Mouse (Mus musculus) myocyte (in vitro differentiated cells): Measurements from ENCODE around the gene Arhgap23.

Experiments used
- CEBPB ChIP-seq: IDR thresholded peaks from 2 replicates; pipeline ENCODE4 v1.6.1; 2011; ENCODE audit warnings: mild to moderate bottlenecking, moderate library complexity; ENCODE audit not compliant: poor library complexity, insufficient read depth, severe bottlenecking
- E2F4 ChIP-seq: IDR thresholded peaks from one replicate; pipeline ENCODE4 v1.6.1; 2011; ENCODE audit warnings: mild to moderate bottlenecking, control low read depth, moderate library complexity; ENCODE audit not compliant: insufficient read depth
- MAX ChIP-seq: IDR thresholded peaks from one replicate; pipeline ENCODE4 v1.6.1; 2011; ENCODE audit warnings: low read depth, mild to moderate bottlenecking, control low read depth
- MYOD1 ChIP-seq, 3 experiments: IDR thresholded peaks; one replicate each; pipeline ENCODE4 v1.6.1; 2011; ENCODE audit warnings: control low read depth in 2 of 3, low read depth in 2 of 3, mild to moderate bottlenecking in 2 of 3, moderate library complexity in 1 of 3; ENCODE audit not compliant: insufficient read length in 2 of 3, control insufficient read depth in 1 of 3
- MYOG ChIP-seq, 3 experiments: IDR thresholded peaks; one replicate each; pipeline ENCODE4 v1.6.1; 2011; ENCODE audit warnings: control low read depth in 2 of 3, low read depth in 2 of 3, mild to moderate bottlenecking in 2 of 3; ENCODE audit not compliant: insufficient read length in 2 of 3, control insufficient read depth in 1 of 3, insufficient read depth in 1 of 3
- POLR2A ChIP-seq: IDR thresholded peaks from one replicate; pipeline ENCODE4 v1.6.1; 2011; ENCODE audit warnings: low read depth, mild to moderate bottlenecking, control low read depth, moderate library complexity; ENCODE audit not compliant: insufficient read length
- POLR2AphosphoS2 ChIP-seq: IDR thresholded peaks from one replicate; pipeline ENCODE4 v1.6.1; 2011; ENCODE audit warnings: low read depth, control low read depth; ENCODE audit not compliant: insufficient read length
- REST ChIP-seq: IDR thresholded peaks from one replicate; pipeline ENCODE4 v1.6.1; 2011; ENCODE audit warnings: mild to moderate bottlenecking, control low read depth, moderate library complexity; ENCODE audit not compliant: insufficient read depth, insufficient read length
- SRF ChIP-seq: IDR thresholded peaks from one replicate; pipeline ENCODE4 v1.6.1; 2011; ENCODE audit warnings: low read depth; ENCODE audit not compliant: control insufficient read depth, insufficient read length
- TCF12 ChIP-seq: IDR thresholded peaks from one replicate; pipeline ENCODE4 v1.6.1; 2011; ENCODE audit warnings: mild to moderate bottlenecking, control low read depth; ENCODE audit not compliant: poor library complexity, insufficient read depth, severe bottlenecking
- TCF3 ChIP-seq: IDR thresholded peaks from one replicate; pipeline ENCODE4 v1.6.1; 2011; ENCODE audit warnings: low read depth, control low read depth; ENCODE audit not compliant: insufficient read length
- USF1 ChIP-seq: IDR thresholded peaks from one replicate; pipeline ENCODE4 v1.6.1; 2011; ENCODE audit warnings: low read depth, mild to moderate bottlenecking, control low read depth, moderate library complexity

DNA sequence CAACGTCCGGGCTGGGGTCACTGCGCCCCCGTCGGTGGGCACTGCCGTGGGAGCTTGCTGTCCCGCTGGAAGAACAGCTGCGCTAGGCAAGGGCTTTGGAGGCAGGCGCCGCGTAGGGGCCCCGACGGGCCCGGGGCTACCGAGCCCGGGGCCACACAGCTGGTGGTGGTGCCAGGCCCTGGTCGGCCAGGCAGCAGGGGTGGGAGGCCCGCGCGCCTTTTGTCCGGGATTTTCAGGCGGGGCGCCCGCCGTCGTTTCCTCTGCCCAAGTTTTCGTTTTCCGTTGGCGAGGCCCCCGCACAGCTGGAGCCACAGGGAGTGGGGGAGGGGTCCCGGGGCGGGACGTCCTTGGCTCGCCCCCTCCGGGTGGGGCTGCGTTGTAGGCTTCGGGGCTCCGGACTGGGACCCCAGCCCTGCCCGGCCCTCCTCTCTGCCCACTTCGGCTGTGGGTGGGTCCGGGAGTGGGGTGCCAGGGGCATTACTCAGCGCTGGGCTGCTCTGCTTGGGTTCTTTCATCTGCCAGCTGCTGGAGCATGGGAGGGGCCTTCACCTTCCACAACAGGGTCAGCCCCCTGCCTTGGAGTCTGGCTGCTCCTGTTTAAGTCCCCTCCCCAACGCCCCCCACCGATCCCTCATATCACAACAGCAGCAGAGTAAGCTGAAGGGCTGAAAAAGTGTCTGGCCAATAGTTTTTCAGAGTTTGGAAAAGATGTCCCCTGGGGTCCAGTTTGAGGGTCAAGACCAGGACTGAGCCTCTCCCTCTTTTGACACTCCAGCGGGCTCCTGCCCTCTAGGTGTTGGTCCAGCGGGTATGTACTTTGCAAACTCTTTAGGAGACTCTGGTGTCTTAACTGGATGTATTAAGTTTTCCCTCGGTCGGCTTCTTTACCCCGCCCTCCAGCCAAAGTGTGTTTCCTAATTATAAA lies 641 bp downstream of the Arhgap23 start:
- TF ChIP-seq MYOG (IDR thresholded peaks at IDR 0.05; ENCODE audit: control insufficient read depth in 1 of 3, insufficient read depth in 1 of 3, insufficient read length in 2 of 3, low read depth in 2 of 3) (peak in 2 of 3 experiments; percentile 52 to 81), USF1 (no peak), MAX (no peak), POLR2A (no peak), CEBPB (no peak), POLR2AphosphoS2 (no peak), TCF12 (no peak), E2F4 (no peak), SRF (no peak), MYOD1 (IDR thresholded peaks at IDR 0.05; ENCODE audit: control insufficient read depth in 1 of 3, insufficient read length in 2 of 3, low read depth in 2 of 3) (peak in 2 of 3 experiments; percentile 41 to 69), TCF3 (no peak), REST (no peak)
